Comparison of ENCODE assay signal across 13 mouse cellular contexts in the genomic region with DNA sequence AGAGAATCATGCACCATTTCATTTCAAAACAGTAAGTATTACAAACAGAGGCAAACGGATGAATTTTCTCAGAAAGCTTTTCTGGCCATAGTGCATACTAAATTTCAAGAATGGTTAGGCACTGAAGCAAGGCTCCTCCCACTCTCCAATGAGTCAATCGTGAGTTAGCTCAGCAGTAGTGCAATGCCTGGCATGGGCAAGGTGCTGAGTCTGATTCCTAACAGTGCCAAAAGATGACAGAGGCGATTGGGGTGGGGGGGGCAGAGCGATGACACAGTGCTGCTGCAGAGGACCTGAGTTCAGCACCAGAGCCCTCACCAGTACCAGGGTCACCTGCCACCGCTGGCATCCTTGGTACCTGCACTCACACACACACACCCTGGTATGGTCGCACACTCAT.
"Had no signal": no experiment of that assay in that cellular context is flagged by ENCODE, and none has a peak within 500 bp of the region (broad histone marks: within the 10 kb centered on the region; RNA-seq: fewer than 3 reads in every experiment).

No protein-coding gene starts in this region.

- H3K4me2 ChIP-seq: limb, embryonic 12.5 days; liver, embryonic 13.5 days; neural tube, embryonic 15.5 days had no signal

- H3K9me3 ChIP-seq: limb, embryonic 12.5 days; liver, embryonic 13.5 days; midbrain, embryonic 10.5 days; neural tube, embryonic 15.5 days had no signal

- H3K4me3 ChIP-seq: limb, embryonic 12.5 days; liver, embryonic 13.5 days; midbrain, embryonic 10.5 days; myocyte; neural tube, embryonic 15.5 days had no signal

- H3K27me3 ChIP-seq: limb, embryonic 12.5 days; liver, embryonic 13.5 days; neural tube, embryonic 15.5 days had no signal

- H3K27ac ChIP-seq: limb, embryonic 12.5 days; liver, embryonic 13.5 days; midbrain, embryonic 10.5 days; neural tube, embryonic 15.5 days; stomach, postnatal 0 days had no signal

- H3K4me1 ChIP-seq: limb, embryonic 12.5 days; liver, embryonic 13.5 days; neural tube, embryonic 15.5 days had no signal

- H3K9ac ChIP-seq: limb, embryonic 12.5 days; liver, embryonic 13.5 days; neural tube, embryonic 15.5 days had no signal

- DNase-seq: kidney, postnatal 14 days; layer of hippocampus, postnatal 36 days; liver; liver, embryonic 13.5 days; lung, adult 18-20 months; lung, postnatal 36 days; midbrain, embryonic 14.5 days; thymus, postnatal 4 days had no signal
